ENCODE assay signal across 8 mouse cellular contexts in the genomic region with DNA sequence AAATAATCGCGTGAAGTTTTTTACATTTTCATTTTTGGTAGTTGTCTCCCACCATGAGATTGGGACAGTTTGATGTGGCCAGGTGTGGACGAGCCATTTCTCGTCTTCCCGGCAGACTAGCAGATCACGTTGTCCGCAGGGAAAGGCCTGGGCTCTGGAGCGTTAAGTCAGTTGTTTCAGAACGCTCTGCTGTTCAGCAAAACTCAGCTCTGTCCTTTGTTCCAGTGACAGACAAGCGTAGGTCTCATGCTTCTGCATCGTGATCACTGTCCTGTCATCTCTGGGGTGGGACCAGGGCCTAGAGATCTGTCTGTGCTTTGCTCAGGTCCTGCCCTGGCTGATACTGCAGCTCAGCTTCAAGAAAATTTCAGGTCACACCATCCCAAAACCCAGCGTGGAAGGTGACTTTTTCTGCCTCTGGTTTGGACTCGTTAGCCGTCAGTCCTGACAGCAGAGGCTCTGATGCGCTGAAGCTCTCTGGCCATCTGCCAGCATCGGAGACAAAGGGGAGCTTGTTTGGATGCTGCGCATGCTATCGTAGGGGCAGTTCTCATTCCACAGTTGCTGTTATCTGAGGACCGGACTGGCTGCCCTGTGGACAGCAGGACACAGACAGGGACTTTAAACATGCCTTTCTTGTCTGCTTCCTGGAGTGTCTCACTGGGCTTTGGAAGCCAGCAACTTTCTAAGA. TPM values are rescaled to one million over a fixed set of nuclear protein-coding genes. Genes with fewer than 3 reads are reported as not detected.
DNase-seq lines count a peak whose midpoint lies in the region; ATAC-seq and TF ChIP-seq lines count a peak whose summit lies in the region.

No protein-coding gene starts in this region.

- no peak overlapping the region for H3K4me2 ChIP-seq in forebrain, postnatal 0 days (ENCODE audit: low read depth)
- H3K4me2 ChIP-seq in hindbrain, embryonic 13.5 days = peak overlapping the region; percentile 13; the same call in 1 of the 2 replicates
- H3K4me2 ChIP-seq in lung, postnatal 0 days (replicated peaks; ENCODE audit: low read depth, low read length) = no peak overlapping the region

- peak; percentile 63 for ATAC-seq in forebrain, postnatal 0 days
- peak; percentile 70 for ATAC-seq in hindbrain, embryonic 13.5 days (ENCODE audit: low FRiP score)
- peak; percentile 11; the same call in 1 of the 2 replicates for ATAC-seq in lung, postnatal 0 days

- H3K27me3 ChIP-seq in forebrain, postnatal 0 days (ENCODE audit: insufficient read depth, low read length) = no peaks in the 10 kb centered on the region
- H3K27me3 ChIP-seq in hindbrain, embryonic 13.5 days = no peaks in the 10 kb centered on the region
- no peaks in the 10 kb centered on the region for H3K27me3 ChIP-seq in lung, postnatal 0 days (replicated peaks; ENCODE audit: insufficient read depth, low read length)

- H3K9ac ChIP-seq in forebrain, postnatal 0 days = peak overlapping the region; percentile 18; the same call in 1 of the 2 replicates
- H3K9ac ChIP-seq in hindbrain, embryonic 13.5 days = peak overlapping the region; percentile 46; the same call in 1 of the 2 replicates
- H3K9ac ChIP-seq in lung, postnatal 0 days (replicated peaks; ENCODE audit: low read depth) = no peak overlapping the region

- H3K4me1 ChIP-seq in forebrain, postnatal 0 days (ENCODE audit: insufficient read depth) = no peaks in the 10 kb centered on the region
- H3K4me1 ChIP-seq in hindbrain, embryonic 13.5 days (replicated peaks) = peaks cover 33% of the 10 kb centered on the region
- peaks cover 10% of the 10 kb centered on the region; the same call in 1 of the 2 replicates for H3K4me1 ChIP-seq in lung, postnatal 0 days (ENCODE audit: insufficient read depth, low read depth, low read length)

- TF ChIP-seq EP300 in lung, postnatal 0 days (IDR thresholded peaks at IDR 0.05) = no peak

- 34% methylated on average over 19 of the region's 19 CpGs for WGBS in forebrain, postnatal 0 days
- WGBS in hindbrain, embryonic 13.5 days = 31% methylated on average over 19 of the region's 19 CpGs
- WGBS in lung, postnatal 0 days = 66% methylated on average over 19 of the region's 19 CpGs

- no peaks in the 10 kb centered on the region for H3K36me3 ChIP-seq in forebrain, postnatal 0 days (ENCODE audit: insufficient read depth)
- H3K36me3 ChIP-seq in hindbrain, embryonic 13.5 days = peaks cover 18% of the 10 kb centered on the region
- H3K36me3 ChIP-seq in lung, postnatal 0 days (ENCODE audit: insufficient read depth, low read length) = peaks cover 13% of the 10 kb centered on the region; the same call in 1 of the 2 replicates

- H3K9me3 ChIP-seq in forebrain, postnatal 0 days (ENCODE audit: low read length) = no peaks in the 10 kb centered on the region
- H3K9me3 ChIP-seq in hindbrain, embryonic 13.5 days = no peaks in the 10 kb centered on the region
- H3K9me3 ChIP-seq in lung, postnatal 0 days (ENCODE audit: low read length) = no peaks in the 10 kb centered on the region

- no peak for TF ChIP-seq CTCF in forebrain, postnatal 0 days (IDR thresholded peaks at IDR 0.05; ENCODE audit: low read depth)
- no peak for TF ChIP-seq CTCF in lung, postnatal 0 days (IDR thresholded peaks at IDR 0.05)

- H3K4me3 ChIP-seq in forebrain, postnatal 0 days (ENCODE audit: low read depth, low read length) = no peak overlapping the region
- H3K4me3 ChIP-seq in hindbrain, embryonic 13.5 days = no peak overlapping the region
- no peak overlapping the region for H3K4me3 ChIP-seq in lung, postnatal 0 days (ENCODE audit: low read depth, low read length)

- DNase-seq in MN1 (ENCODE audit: low spot score) (peak; percentile 81), adipocyte (ENCODE audit: low spot score) (no peak)
- peak; percentile 19 to 30 for DNase-seq in cerebellum, adult 18-20 months
- DNase-seq in forebrain, postnatal 0 days = peak; percentile 74
- DNase-seq in lung, postnatal 0 days (ENCODE audit: low spot score) = peak; percentile 59
- peak; percentile 64 to 76 for DNase-seq in right cerebral cortex, postnatal 10 days (ENCODE audit: low spot score in 2 of 2)
- DNase-seq in urinary bladder, postnatal 36 days (ENCODE audit: low spot score in 2 of 2) = no peak

- peak overlapping the region; percentile 35; the same call in 1 of the 2 replicates for H3K27ac ChIP-seq in forebrain, postnatal 0 days (ENCODE audit: low read depth, low read length)
- peak overlapping the region; percentile 81 for H3K27ac ChIP-seq in hindbrain, embryonic 13.5 days
- 0 out of 2 replicates have a peak overlapping the region, but pooled peaks have one; percentile 40 for H3K27ac ChIP-seq in lung, postnatal 0 days (ENCODE audit: low read length)

RNA-seq across cellular contexts. Expression of gene Synm, which starts 45.6 kb away (rescaled TPM):
- total RNA-seq in forebrain, postnatal 0 days (2014; rRNA removed) = 10.7 and 10.9 TPM in 2 replicates
- polyA plus RNA-seq in forebrain, postnatal 0 days (2015; fragmentation: Nextera tagmentation; extraction: Ambion mirVana) = 3.8 and 7.0 TPM in 2 replicates
- polyA plus RNA-seq in hindbrain, embryonic 13.5 days (2015; fragmentation: Nextera tagmentation; extraction: Ambion mirVana) = 5.2 and 7.0 TPM in 2 replicates
- 6.5 and 8.1 TPM in 2 replicates for polyA plus RNA-seq in lung, postnatal 0 days (2015; fragmentation: Nextera tagmentation; extraction: Ambion mirVana)

Comparison
In these comparisons a context has a peak if more than half of its experiments do, and no peak if none do; other contexts are left out.
1. DNase-seq: peak in MN1 (single experiment), cerebellum, adult 18-20 months (2 of 2), forebrain, postnatal 0 days (single experiment), lung, postnatal 0 days (single experiment) and right cerebral cortex, postnatal 10 days (2 of 2); none in adipocyte (single experiment) and urinary bladder, postnatal 36 days (0 of 2).
2. ATAC-seq: peak in every context shown above with its lines; median percentile 70 in hindbrain, embryonic 13.5 days; 63 in forebrain, postnatal 0 days; 11 in lung, postnatal 0 days.
3. Peak in every context shown above with its lines, with median percentiles within 50 percentile points of each other: H3K27ac ChIP-seq.